Mouse (Mus musculus): Measurements from ENCODE around the gene Theg. TPM values are rescaled to one million over a fixed set of nuclear protein-coding genes. Genes with fewer than 3 reads are reported as not detected.

The Theg gene
- polyA plus RNA-seq, 1 experiment from 2014 or later = not detected

- peak; percentile 56 for DNase-seq (ENCODE audit: low spot score)
These were observed 7.9 kb upstream of the Theg start for GRCm38 (mm10) chr10:79594872-79595589.

DNA sequence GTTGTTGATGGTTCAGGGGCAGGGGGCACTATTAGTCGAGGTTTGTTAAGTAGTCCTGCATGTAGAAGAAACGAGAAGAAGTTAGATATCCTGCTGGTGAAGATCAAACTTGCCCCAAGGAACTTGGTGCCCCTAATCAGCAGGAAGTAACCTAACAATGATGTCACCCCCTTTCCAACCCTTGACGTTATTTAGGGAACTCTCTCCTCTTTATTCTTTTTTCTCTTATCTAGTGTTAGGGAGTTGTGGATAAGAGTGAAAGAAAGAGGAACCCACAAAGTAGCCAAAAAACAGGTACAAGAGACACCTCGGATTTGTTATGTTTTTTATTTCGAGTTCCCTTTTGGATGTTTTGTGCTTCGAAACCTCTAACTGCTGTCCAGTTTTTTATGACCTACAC lies 7.0 kb upstream of the Theg start:
- DNase-seq (ENCODE audit: low spot score) = no peak

- DNase-seq (ENCODE audit: low spot score) = no peak
These were observed 3.6 kb upstream of the Theg start for GRCm38 (mm10) chr10:79590702-79591101.

DNA sequence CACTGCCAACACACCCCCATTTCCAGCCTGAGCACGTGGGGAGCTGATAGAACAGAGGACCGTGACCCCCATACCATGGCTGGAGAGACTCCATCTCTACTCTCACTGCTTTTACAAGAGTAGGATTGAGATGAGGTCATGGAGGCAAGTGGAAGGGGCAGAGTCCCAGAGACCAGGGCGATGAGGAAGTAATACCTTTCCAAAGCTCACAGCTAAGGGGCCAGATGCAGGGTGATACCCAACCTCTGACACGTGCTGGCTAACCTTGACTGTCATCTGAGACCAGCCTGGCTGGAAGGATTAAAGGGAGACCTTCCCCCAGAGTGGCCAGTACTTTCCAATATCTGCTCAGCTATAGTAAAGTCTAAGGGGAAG lies 608 bp upstream of the Theg start:
- no peak for DNase-seq (ENCODE audit: low spot score)

DNA sequence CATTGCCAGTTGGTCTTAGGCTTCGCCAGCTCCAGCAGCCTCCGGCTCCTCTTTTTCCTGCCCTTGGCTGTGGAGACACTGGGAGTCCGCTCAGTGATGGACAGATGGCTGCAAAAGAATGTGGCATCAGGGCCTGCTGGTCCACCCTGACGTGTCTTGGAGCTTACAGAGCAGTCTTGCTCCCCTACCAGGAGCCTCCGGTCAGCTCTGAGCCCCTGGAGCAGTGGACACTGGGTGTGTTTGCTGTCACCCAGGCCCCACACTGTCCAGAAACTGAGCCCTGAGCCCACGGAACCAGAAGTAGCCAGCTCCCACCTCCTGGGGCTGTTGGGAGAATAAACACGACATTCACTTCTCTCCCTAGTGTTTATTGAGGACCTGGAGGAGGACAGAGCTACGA lies 888 bp downstream of the Theg start:
- DNase-seq (ENCODE audit: low spot score) = no peak

DNA sequence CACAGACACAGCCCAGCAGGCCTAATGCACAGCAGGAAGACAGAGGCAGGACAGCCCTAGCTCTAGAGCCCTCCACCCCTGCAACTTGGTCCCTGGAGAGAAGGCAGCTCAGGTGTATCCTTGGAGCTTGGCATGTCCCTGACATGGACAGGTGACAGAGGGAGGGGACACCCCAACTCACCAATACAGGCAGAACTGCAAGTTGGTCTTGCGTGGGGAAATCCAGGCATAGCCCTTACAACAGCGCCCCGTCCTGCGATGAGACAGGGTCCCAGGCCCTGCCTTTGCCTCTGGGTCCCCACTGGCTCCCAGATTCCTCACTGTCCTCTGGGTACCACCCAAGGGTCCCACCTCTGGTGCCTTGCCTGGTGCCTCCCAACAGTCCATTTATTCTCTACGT lies 1.4 kb downstream of the Theg start:
- DNase-seq (ENCODE audit: low spot score) = no peak

DNA sequence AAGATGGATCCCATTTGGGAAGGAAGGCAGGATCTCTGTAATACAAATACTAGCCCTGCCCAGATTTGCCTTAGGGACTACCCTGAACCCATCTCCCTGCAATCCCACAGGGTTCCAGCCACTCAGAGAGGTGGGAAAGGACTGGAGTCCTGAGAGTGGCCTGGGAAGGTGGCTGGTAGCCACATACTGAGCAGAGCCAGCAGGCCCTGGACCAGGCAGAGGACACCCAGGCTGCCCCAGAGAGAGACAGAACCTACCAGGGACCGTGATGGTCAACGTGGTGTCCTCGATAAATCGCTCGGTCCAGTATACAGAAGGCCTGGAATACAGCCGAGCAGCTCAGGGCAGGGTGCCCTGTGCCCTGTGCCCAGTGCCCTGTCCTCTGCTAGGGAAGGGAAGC lies 2.0 kb downstream of the Theg start:
- DNase-seq (ENCODE audit: low spot score) = no peak

DNA sequence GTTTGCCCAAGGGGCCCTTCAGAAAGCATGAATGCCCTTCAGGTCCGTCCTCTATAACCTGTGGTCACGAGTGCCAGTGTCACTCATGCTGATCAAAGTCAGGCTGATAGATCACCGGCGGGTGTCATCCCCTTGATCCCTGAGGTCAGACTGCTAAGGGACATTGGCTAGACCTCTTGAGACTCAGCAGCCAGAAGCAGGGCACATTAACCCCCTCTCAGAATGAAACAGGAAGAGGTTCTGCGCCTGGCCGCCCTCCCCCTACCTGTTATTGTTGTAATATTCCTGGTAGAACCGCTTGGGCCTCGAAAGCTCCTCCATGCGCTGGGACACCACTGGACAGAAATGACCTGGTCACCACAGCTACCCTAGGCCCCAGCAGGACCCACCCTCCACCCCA lies 2.7 kb downstream of the Theg start:
- no peak for DNase-seq (ENCODE audit: low spot score)

DNA sequence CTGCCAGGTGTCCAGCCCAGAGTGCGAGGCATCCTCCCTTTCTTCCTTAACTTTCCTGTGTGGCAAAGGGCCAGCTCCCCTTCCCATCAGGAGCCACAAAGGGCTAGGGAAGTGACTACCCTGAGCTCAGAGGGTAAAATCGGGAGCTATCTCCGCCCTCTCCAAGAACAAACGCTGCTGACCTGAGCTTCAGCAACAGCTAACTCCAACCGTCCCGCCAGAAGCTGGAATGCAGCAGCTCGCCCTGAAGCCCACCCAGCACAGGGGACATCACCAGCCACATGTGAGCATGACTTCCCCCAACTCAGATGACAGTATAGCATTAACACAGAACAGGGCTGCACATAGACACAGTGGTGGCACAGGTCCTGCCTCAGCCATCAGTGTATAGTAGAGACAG lies 3.1 kb downstream of the Theg start:
- DNase-seq (ENCODE audit: low spot score) = no peak

DNA sequence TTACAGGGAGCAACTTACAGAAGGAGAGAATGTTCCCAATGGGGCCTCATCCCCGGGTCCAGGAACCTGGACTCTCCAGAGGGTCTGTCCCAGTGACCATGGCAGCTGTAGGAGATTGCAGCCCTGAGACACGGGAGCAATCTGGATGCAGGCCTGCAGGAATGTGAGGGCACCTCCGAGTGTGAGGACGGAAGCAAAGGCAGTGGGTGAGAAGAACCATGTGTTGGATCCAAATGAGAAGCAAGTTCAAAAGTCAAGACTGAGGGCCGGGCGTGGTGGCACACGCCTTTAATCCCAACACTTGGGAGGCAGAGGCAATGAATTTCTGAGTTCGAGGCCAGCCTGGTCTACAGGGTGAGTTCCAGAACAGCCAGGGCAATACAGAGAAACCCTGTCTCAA lies 5.6 kb downstream of the Theg start:
- no peak for DNase-seq (ENCODE audit: low spot score)

- peak; percentile 38 for DNase-seq (ENCODE audit: low spot score)
These were observed 6.3 kb downstream of the Theg start for GRCm38 (mm10) chr10:79580811-79581210.

- DNase-seq (ENCODE audit: low spot score) = no peak
These were observed 6.8 kb downstream of the Theg start for GRCm38 (mm10) chr10:79580356-79580755.

DNA sequence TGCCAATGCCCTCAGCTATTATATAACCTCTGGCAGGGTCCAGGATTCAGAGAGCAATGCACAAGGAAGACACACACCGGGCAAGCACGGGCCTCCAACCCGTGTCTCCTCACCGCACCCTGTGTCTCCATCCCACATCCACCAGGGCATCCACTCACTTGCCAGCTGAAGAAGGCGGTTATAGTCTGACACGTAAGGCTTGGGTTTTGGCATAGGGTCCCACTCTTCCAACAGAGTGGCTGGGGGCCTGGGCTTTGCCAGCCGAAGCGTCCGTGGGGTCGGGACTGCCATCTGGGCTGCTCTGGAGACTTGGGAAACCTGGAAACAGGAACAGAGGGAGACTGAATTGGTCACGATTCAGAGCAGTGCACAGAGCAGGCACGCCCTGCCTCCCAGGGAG lies 7.3 kb downstream of the Theg start:
- DNase-seq (ENCODE audit: low spot score) = no peak

DNA sequence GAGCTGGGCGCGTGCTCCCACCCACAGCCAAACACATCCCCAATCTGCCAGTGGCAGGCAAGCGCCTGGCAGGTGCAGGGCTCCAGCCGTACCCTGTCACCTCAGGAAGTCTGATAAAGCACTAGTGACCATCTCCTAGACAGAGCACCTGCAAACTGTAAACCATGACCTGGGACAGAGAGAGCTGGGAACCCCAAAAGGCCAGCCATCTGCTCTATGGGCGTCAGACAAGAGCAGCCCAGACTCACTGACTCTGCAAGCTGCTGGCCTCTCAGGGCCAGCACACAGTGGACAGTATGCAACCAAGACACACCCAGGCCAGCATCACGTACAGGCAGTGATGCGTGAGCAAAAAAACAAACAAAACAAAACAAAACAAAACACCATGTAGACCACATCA lies 8.2 kb downstream of the Theg start:
- DNase-seq (ENCODE audit: low spot score) = no peak

DNA sequence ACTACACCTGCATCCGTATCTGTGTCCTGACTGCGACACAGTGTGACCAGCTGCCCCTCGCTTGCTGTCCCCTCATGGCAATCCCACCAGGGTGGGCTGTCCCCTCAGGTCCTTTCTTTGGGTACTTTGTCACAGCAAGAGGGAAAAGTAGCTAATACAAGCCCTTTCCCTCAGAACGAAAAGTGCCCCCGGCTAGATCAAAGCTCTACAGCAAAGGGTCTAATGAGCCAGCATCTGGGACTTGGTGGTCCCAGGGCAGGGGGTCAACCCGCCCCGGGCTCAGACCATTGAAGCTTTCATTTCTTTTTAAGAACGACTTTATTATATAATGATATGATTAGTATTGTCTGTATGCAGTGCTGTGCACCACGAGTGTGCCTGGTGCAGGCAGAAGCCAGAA lies 8.9 kb downstream of the Theg start:
- DNase-seq (ENCODE audit: low spot score) = no peak

DNA sequence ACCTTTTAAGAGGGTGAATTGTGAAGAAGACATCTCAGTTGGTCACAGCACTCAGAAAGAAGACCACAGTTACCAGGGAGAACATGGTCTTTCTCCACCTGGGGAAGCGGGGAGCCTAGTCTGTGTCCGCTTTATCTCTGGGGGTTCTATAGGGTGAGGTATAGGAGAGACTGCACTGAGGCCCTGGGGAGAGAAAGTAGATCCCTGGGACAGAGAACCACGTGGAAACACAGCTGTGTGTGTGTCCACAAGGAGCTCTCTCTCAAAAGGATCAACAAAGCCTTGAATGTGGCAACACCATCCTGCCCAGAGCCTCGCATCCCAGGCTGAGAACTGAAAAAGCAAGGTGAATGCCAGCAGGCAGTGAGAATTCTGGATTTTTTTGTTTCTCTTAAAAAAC lies 9.8 kb downstream of the Theg start:
- DNase-seq (ENCODE audit: low spot score) = no peak

- no peak for DNase-seq (ENCODE audit: low spot score)
These were observed 11.4 kb downstream of the Theg start for GRCm38 (mm10) chr10:79575754-79576153.

DNA sequence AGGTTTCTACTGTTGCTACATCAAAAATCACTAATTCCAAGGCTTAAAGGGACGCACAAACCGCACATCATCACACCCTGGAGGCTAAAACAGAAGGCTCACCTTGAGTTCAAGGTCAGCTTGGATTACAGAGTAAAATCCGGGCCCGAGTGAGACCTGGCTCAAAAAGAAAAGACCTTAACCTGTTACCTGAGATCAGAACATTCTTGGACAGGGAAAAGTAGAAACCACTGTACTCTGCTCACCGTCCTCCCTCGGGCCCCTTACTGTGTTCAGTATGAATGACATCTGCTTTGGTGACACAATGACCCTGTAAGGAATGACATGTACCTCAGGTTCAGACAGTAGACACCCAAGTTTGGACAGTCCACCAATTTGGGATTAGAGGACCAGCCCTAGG lies 12.3 kb downstream of the Theg start:
- no peak for DNase-seq (ENCODE audit: low spot score)

DNA sequence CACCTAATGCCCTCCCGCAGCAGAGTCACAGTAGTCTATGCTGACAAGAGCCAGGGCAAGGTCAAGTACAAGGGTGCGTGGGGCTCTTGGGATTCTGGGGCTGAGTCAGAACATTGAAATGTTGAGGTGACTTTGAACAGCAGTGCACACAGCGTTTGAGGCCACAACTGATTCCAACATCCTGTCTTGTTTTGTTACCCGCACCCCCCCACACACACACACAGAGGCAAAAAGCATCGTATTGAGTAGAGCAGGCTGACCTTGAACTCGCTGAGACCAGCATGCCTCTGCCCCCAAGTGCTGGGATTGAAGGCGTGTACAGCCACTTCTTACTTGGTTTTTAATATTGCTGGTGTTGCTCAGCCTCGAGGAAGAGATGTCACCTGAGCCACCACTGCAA lies 12.8 kb downstream of the Theg start:
- DNase-seq (ENCODE audit: low spot score) = no peak

DNA sequence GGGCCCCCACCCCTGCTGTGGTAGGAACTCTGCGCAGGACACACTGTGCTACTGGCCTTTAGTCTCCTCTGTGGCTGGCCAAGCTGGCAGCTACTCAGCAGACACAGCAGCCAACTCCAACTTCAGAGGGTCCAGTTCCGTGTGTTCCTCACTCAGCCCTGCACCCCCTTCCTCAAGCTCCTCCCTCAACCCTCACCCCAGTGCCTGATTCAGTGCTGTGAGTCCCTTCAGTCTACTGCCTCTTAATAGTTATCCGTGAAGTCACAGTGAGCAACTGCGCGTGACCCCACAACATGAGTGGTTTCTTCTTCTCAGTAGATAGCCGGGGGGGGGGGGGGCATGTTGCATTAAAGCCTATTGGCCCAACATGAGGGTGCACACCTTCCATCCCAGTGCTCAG lies 13.5 kb downstream of the Theg start:
- DNase-seq (ENCODE audit: low spot score) = no peak

DNA sequence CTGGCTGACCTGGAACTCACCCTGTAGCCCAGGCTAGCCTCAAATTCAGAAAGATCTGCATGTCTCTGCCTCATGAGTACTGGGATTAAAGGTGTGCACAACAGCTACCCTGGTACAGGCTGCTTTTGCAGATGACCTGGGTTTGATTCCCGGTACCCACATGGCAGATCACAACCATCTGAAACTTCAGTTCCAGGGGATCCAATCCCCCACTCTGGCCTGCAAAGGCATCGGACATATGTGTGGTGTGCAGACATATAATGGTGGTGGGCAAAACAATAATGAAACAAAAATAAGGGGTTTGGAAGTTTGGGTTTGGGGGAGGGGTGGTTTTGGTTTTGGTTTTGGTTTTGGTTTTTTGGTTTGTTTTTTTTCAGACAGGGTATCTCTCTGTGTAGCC lies 15.8 kb downstream of the Theg start:
- DNase-seq (ENCODE audit: low spot score) = no peak

DNA sequence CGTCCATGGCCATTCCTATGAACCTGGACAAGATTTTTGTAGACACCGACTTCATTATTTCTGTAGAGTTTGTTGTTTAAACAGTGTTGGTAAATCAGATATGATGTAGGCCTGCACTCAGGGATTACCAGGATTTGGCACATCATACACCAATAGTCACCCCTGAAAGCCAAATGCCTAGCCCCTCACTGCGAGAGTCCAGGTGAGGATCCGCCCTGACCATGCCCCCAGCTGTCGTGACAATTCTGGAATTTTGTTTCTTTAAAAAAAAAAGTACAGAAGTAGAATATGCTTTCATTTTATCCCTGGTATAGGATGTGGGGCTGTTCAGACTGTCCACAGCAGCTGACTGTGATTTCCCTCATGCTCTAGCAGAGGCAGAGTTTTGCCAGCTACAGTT lies 17.2 kb downstream of the Theg start:
- no peak for DNase-seq (ENCODE audit: low spot score)

- DNase-seq (ENCODE audit: low spot score) = no peak
These were observed 27.4 kb downstream of the Theg start for GRCm38 (mm10) chr10:79559716-79560115.

DNA sequence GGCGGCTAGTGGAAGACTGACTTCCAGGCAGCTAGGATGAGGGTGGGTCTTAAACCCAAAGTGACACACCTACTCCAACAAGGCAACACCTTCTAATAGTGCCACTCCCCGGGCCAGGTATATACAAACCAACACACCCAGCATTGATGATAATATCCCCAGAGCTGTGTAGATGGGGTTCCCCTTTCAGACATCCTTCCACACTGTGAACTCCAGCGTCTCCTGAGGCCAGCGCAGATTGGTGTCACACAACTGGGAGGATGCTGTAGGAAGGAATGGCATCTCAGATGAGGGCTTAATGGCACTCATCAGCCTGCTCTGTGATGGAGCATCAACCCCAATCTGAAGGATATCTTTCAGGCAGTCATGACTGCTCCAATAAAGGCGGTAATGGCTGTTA lies 29.6 kb downstream of the Theg start:
- DNase-seq (ENCODE audit: low spot score) = no peak
